Mouse (Mus musculus) heart, embryonic 13.5 days (tissue): ENCODE data around the gene Pcgf2. TPM values are rescaled to one million over a fixed set of nuclear protein-coding genes. Genes with fewer than 3 reads are reported as not detected.
"Not testable (repeated sequence)": the region's sequence is repeated elsewhere in the genome, so short reads cannot be mapped to it uniquely, and the experiment has no call there.

Experiments used
- ATAC-seq: fragments of 200-750 bp; cut with Nextera tagmentation; 2 replicates; pipeline ENCODE4 v1.8.0; 2017; ENCODE audit warnings: moderate TSS enrichment; ENCODE audit not compliant: insufficient number of reproducible peaks, low FRiP score, low TSS enrichment; ENCODE audit errors: extremely low read depth
- H3K27ac ChIP-seq: fragments of 300-500 bp; sonication (generic); replicated peaks from 2 replicates; pipeline ENCODE4 v1.5.1; 2015; ENCODE audit warnings: moderate library complexity, mild to moderate bottlenecking, inconsistent platforms
- H3K27me3 ChIP-seq: fragments of 300-500 bp; sonication (generic); replicated peaks from 2 replicates; pipeline ENCODE4 v1.6.1; 2015; ENCODE audit warnings: mild to moderate bottlenecking, inconsistent platforms
- H3K36me3 ChIP-seq: fragments of 300-500 bp; sonication (generic); 2 replicates; pipeline ENCODE4 v1.6.1; 2015; ENCODE audit warnings: mild to moderate bottlenecking, inconsistent platforms
- H3K4me1 ChIP-seq: fragments of 300-500 bp; sonication (generic); 2 replicates; pipeline ENCODE4 v1.6.1; 2015; ENCODE audit warnings: inconsistent platforms
- H3K4me2 ChIP-seq: fragments of 300-500 bp; sonication (generic); 2 replicates; pipeline ENCODE4 v1.6.1; 2015; ENCODE audit warnings: inconsistent platforms, mild to moderate bottlenecking, moderate library complexity
- H3K4me3 ChIP-seq: fragments of 300-500 bp; sonication (generic); 2 replicates; pipeline ENCODE4 v1.5.1; 2015; ENCODE audit warnings: moderate library complexity, mild to moderate bottlenecking, inconsistent platforms
- H3K9ac ChIP-seq: fragments of 300-500 bp; sonication (generic); 2 replicates; pipeline ENCODE4 v1.6.1; 2015; ENCODE audit warnings: inconsistent platforms, mild to moderate bottlenecking, moderate library complexity
- H3K9me3 ChIP-seq: fragments of 300-500 bp; sonication (generic); 2 replicates; pipeline ENCODE4 v1.6.1; 2016; ENCODE audit warnings: inconsistent platforms
- WGBS: fragments of 180-500 bp; shearing (Covaris S2); methylation state at CpG from one replicate; pipeline ENCODE4 v1.1.7; 2015; ENCODE audit warnings: mixed read lengths; 5-methylcytosine and 5-hydroxymethylcytosine counted together
- polyA plus RNA-seq: library from polyadenylated mRNA; unstranded; fragments of >200 nt; fragmentation: Nextera tagmentation; extraction: Ambion mirVana; gene quantifications from 2 replicates; pipeline ENCODE4 v1.2.1, GENCODE M21; 2015

Gene Pcgf2
- polyA plus RNA-seq, 1 experiment from 2014 or later, result 10.5 TPM

DNA sequence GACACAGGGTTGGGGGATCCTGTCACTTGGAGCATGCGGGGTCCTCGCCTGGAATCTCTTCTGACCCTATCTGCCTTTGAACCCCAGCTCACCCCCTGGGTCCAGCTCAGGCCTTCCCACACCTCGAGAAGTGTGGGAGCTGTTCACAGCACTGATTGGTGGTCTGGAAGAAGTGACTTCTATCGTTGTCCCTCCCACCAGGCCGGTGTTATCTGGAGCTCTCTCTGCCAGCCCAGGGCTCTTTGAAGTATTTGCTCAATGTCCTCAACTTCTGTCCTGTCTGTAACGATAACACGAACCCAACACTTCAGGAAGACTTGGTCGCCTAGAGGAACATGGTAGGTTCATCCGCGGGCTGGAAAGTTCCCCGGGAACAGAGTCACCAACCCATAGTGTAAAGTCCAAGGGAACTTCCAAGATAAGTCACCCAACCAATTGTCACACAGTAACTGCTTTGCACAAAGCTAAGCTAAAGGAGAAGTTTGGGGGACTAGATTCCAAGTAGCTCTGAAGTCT lies 41.5 kb downstream of the Pcgf2 start:
- H3K4me2 ChIP-seq, result peak overlapping the region; percentile 90
- H3K4me3 ChIP-seq, result peak overlapping the region; percentile 92
- peak overlapping the region; percentile 95 for H3K9ac ChIP-seq
- H3K27ac ChIP-seq, result peak overlapping the region; percentile 95
- H3K27me3 ChIP-seq, result peaks cover 11% of the 10 kb centered on the region
- H3K36me3 ChIP-seq, result no peaks in the 10 kb centered on the region
- H3K9me3 ChIP-seq, result no peaks in the 10 kb centered on the region
- WGBS, result 25% methylated on average over 11 of the region's 11 CpGs
- no peak for ATAC-seq
- peaks cover 56% of the 10 kb centered on the region for H3K4me1 ChIP-seq

- H3K27ac ChIP-seq, H3K9ac ChIP-seq, H3K9me3 ChIP-seq, H3K4me2 ChIP-seq, H3K4me3 ChIP-seq, ATAC-seq, H3K36me3 ChIP-seq: not testable (repeated sequence)
- Histone ChIP-seq H3K4me1 (peaks cover 56% of the 10 kb centered on the region), H3K27me3 (peaks cover 11% of the 10 kb centered on the region)
- WGBS, result 81% methylated on average over 6 of the region's 6 CpGs
Observed at GRCm38 (mm10) chr11:97657967-97658366, 42.3 kb downstream of the Pcgf2 start.

DNA sequence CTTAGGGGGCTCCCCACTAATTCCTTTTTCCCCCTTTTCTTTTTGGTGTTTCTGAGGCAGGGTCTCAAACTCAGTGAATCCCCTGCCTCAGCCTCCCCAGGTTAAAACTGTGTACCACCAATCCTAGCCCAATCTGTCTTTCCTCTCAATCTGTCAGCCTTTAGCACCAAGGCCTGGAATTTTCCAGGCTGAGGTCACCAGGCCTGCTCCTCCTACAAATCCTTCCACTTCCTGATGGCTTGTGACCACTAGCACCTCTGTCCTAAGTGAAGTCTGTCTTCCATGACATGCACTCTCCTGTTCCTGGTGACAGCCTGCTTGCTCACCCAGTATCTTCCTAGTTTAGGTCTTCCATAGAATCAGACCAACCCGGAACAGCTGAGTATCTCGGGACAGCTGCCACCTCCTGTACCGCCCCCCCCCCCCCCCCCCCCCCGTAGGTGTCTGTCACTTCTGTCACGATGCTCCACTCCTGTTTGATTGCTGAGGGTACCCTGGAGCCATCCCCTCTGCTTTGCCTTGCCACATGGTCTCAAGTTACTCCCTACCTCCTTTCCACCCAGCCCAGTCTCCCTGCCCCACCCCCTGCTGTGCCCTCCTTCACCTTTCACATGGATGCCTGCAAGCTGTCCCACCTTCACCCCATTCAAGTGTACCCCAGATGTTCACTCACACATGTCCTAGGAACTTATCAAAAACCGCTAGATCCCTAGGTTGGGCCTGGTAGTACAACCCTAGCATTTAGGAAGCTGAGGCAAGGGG lies 42.9 kb downstream of the Pcgf2 start:
- no peaks in the 10 kb centered on the region for H3K9me3 ChIP-seq
- peak overlapping the region; percentile 53; the same call in 1 of the 2 replicates for H3K27ac ChIP-seq
- H3K4me3 ChIP-seq, result no peak overlapping the region
- no peaks in the 10 kb centered on the region for H3K36me3 ChIP-seq
- no peak for ATAC-seq
- H3K9ac ChIP-seq, result peak overlapping the region; percentile 54
- H3K4me1 ChIP-seq, result peaks cover 52% of the 10 kb centered on the region
- no peak overlapping the region for H3K4me2 ChIP-seq
- WGBS, result 22% methylated on average over 4 of the region's 6 CpGs
- peaks cover 11% of the 10 kb centered on the region for H3K27me3 ChIP-seq

DNA sequence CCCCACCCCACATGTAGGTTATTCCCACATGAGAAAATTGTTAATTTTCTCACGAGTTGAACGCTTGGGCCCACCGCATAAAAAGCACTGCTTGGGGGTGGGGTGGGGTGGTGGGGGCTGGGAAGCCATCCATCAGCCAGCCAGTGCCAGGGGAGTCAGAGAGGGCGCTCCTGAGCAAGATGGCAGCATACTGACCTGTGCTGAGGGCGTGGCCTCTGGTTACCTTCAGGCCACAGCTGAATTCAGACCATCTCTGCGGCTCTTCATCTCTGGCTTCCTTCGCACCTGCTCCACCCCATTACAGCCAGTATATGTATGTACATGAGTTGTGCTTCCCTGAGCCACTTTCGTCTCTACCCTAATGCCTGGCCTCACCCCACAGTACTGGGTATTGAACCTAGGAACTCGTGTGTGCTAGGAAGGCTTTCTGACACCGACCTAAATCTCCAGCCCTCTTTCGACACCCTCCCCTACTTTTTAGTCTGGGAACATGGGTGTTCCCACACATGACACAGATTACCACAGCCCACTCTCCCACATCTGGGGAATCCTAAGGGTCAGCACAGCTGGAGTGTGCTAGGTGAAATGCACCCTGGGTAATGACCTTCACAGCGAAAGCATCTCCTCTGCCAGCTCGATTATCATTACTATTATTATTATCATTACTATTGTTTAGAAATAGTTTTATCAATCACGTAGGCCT lies 43.9 kb downstream of the Pcgf2 start:
- H3K27me3 ChIP-seq, result peaks cover 1% of the 10 kb centered on the region; the same call in 1 of the 2 replicates
- H3K9ac ChIP-seq, result peak overlapping the region; percentile 54; the same call in 1 of the 2 replicates
- no peaks in the 10 kb centered on the region for H3K36me3 ChIP-seq
- H3K9me3 ChIP-seq, result no peaks in the 10 kb centered on the region
- peak overlapping the region; percentile 53; the same call in 1 of the 2 replicates for H3K27ac ChIP-seq
- H3K4me2 ChIP-seq, result no peak overlapping the region
- no peak overlapping the region for H3K4me3 ChIP-seq
- WGBS, result 71% methylated on average over 14 of the region's 14 CpGs
- H3K4me1 ChIP-seq, result peaks cover 43% of the 10 kb centered on the region
- ATAC-seq, result no peak

DNA sequence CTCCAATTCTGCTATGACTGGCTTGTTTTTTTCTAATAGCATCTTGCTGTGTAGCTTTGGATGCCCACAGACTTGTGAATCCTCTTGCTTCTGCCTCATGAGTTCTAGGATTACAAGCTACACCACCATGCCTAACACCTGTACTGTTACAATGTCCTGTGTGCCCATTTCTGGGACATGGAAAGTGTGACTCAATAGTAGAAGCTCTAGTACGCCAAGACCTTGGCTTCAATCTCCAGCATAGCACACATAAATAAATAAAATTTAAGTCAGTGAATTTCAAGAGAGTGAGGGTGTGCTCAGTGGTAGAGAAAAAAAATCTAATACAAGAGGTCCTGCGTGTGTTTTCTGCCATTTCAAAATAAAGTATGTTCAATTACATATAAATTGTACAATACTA lies 46.1 kb downstream of the Pcgf2 start:
- no peak overlapping the region for H3K4me2 ChIP-seq
- H3K4me3 ChIP-seq, result no peak overlapping the region
- H3K27me3 ChIP-seq, result no peaks in the 10 kb centered on the region
- no peaks in the 10 kb centered on the region for H3K36me3 ChIP-seq
- H3K9me3 ChIP-seq, result no peaks in the 10 kb centered on the region
- no peak overlapping the region for H3K27ac ChIP-seq
- WGBS, result 87% methylated on average over 2 of the region's 2 CpGs
- H3K9ac ChIP-seq, result no peak overlapping the region
- peaks cover 27% of the 10 kb centered on the region for H3K4me1 ChIP-seq
- no peak for ATAC-seq

DNA sequence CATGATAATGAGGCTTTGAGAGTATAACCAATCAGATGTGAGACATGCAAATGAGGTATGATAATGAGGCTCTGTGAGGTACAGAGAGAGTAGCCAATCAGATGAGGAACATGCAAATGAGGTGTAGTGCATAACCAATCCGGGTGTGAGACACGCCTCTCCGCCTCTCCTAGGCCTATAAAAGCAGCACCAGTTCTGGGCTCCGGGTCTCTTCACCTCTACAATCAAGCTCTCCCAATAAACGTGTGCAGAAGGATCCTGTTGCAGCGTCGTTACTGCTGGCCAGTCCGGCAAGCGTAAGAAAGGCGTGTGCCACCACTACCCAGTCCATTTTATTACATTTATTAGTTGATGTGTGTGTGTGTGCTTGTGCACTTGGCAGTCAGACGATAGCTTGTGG lies 46.9 kb downstream of the Pcgf2 start:
- 89% methylated on average over 11 of the region's 11 CpGs for WGBS
- H3K4me2 ChIP-seq, H3K36me3 ChIP-seq, ATAC-seq, H3K27me3 ChIP-seq, H3K27ac ChIP-seq, H3K9me3 ChIP-seq, H3K4me3 ChIP-seq, H3K9ac ChIP-seq: not testable (repeated sequence)
- peaks cover 18% of the 10 kb centered on the region for H3K4me1 ChIP-seq

DNA sequence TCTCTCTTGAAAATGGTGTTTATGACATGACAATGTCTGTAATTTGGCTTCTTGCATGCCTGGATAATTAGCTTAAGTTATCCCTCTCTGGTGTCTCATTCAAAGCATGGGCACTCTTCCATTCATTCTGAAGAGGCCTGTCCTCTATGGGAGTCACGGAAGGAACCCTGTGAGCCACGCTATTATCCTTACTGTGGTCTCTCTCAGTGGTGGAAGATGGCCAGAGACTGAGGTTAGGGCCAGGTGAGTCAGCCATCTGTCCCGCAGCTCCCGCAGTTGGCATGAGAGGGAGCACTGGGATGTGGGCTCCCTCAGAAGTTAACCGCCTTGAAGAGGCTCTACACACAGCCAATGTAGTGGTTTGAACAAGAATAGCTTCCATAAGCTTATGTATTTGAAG lies 50.0 kb downstream of the Pcgf2 start:
- H3K9me3 ChIP-seq, result no peaks in the 10 kb centered on the region
- H3K36me3 ChIP-seq, result no peaks in the 10 kb centered on the region
- H3K4me1 ChIP-seq, result no peaks in the 10 kb centered on the region
- no peak overlapping the region for H3K4me2 ChIP-seq
- no peaks in the 10 kb centered on the region for H3K27me3 ChIP-seq
- ATAC-seq, result no peak
- 60% methylated on average over 5 of the region's 5 CpGs for WGBS
- H3K9ac ChIP-seq, result no peak overlapping the region
- no peak overlapping the region for H3K4me3 ChIP-seq
- H3K27ac ChIP-seq, result no peak overlapping the region

DNA sequence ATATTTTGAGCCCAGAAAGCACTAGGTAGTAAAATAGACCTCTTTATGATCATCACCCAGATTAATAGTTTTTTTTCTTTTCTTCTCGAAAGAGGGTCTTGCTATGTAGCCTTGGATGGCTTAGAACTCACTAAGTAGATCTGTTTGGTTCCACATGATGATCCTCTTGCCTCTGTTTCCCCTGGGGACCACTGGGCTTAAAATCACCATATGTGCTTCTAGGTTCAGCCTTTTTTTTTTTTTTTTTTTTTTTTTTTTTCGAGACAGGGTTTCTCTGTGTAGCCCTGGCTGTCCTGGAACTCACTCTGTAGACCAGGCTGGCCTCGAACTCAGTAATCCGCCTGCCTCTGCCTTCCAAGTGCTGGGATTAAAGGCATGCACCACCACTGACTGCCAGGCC lies 51.8 kb downstream of the Pcgf2 start:
- H3K4me3 ChIP-seq, H3K36me3 ChIP-seq, H3K9me3 ChIP-seq, ATAC-seq, H3K4me1 ChIP-seq, H3K27me3 ChIP-seq, H3K4me2 ChIP-seq, H3K27ac ChIP-seq, H3K9ac ChIP-seq: not testable (repeated sequence)
- 84% methylated on average over 4 of the region's 4 CpGs for WGBS

DNA sequence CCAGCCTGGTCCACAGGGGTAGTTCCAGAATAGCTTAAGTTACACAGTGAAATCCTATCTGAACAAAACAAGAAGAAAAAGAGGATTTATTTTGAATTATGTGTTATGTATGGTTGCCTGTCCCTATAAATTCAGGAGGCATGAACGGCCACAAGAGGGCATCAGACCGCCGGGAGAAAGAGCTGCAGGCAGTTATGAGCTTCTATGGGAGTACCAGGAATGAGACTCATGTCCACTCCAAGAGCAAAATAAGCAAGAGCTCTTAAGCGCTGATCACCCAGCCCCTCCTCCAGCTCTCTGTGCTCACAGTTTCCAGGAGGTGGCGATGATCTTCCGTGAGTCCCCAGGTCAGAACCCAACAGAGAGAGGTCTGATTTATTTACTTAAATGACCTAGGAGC lies 55.5 kb downstream of the Pcgf2 start:
- no peaks in the 10 kb centered on the region for H3K36me3 ChIP-seq
- H3K9ac ChIP-seq, result no peak overlapping the region
- H3K9me3 ChIP-seq, result peaks cover 6% of the 10 kb centered on the region; the same call in 1 of the 2 replicates
- H3K27ac ChIP-seq, result no peak overlapping the region
- H3K4me3 ChIP-seq, result no peak overlapping the region
- no peak overlapping the region for H3K4me2 ChIP-seq
- no peaks in the 10 kb centered on the region for H3K4me1 ChIP-seq
- 3% methylated on average over 6 of the region's 6 CpGs for WGBS
- H3K27me3 ChIP-seq, result no peaks in the 10 kb centered on the region
- ATAC-seq, result no peak

DNA sequence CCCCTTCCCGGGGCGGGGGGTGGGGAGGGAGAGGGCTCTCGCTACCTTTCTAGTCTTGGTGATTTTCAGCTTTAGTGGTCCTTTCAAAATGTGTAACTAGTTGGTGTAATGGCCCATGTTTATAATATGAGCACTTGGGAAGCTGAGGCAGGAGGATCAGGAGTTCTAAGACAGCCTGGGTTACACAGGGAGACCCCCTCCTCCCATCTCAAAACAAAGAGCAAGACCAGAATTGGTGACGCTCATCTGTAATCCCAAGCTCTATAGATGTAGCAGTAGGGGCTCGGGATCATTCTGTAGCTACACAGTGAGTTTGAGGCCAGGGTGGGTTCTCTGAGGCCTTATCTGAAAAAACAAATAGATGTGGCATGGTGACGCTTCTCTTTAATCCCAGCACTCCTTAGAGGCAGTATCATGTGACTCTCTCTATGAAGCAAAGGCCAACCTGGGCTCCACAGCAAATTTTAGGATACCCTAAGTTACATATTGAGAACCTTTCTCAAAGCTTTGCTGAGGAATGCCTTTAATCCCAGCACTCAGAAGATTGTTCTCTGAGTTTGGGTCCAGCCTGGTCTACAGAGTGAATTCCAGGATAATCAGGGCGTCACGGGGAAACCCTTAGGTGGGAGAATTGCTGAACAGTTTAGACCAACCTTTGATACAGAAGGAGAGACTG lies 56.8 kb downstream of the Pcgf2 start:
- Histone ChIP-seq H3K4me1 (no peaks in the 10 kb centered on the region), H3K4me2 (no peak overlapping the region), H3K9me3 (peaks cover 6% of the 10 kb centered on the region; the same call in 1 of the 2 replicates), H3K4me3 (no peak overlapping the region), H3K27ac (no peak overlapping the region), H3K27me3 (0 out of 2 replicates have a peak, but pooled peaks cover 2% of the 10 kb centered on the region), H3K9ac (no peak overlapping the region), H3K36me3 (no peaks in the 10 kb centered on the region)
- WGBS, result 68% methylated on average over 8 of the region's 8 CpGs
- ATAC-seq, result no peak

DNA sequence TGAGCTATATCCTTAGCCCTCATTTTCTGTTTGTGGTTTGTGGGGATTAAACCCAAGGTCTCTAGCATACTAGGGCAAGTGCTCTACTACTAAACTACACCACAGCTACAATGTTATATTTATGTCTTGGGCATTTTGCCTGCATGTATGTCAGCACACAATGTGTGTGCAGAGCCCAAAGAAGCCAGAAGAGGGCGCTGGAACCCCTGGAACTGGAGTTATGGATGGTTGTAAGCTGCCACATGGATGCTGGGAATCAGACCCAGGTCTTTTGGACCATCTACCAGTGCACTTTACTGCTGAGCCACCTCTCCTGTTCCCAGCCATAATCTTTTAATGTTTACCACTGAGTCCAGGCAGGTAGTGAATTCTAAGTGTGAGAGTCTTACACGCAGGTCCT lies 57.6 kb downstream of the Pcgf2 start:
- Histone ChIP-seq H3K4me3 (no peak overlapping the region), H3K36me3 (no peaks in the 10 kb centered on the region), H3K9me3 (peaks cover 6% of the 10 kb centered on the region; the same call in 1 of the 2 replicates), H3K4me2 (no peak overlapping the region), H3K27me3 (0 out of 2 replicates have a peak, but pooled peaks cover 7% of the 10 kb centered on the region), H3K9ac (no peak overlapping the region), H3K27ac (no peak overlapping the region), H3K4me1 (no peaks in the 10 kb centered on the region)
- no peak for ATAC-seq
- 46% methylated on average over 2 of the region's 2 CpGs for WGBS
